Mouse (Mus musculus): ENCODE data around the gene Robo4.

Gene Robo4

GRCm38 (mm10) chr9:37402501-37402900 lies 804 bp downstream of the Robo4 start:
- in situ Hi-C loops (cut with MboI): no loop called here

- in situ Hi-C loops (cut with MboI): no loop called here
Observed at GRCm38 (mm10) chr9:37403011-37403410, 1.3 kb downstream of the Robo4 start.

GRCm38 (mm10) chr9:37406372-37406771 lies 4.7 kb downstream of the Robo4 start:
- in situ Hi-C loops (cut with MboI): no loop called here

GRCm38 (mm10) chr9:37407850-37408502 lies 6.3 kb downstream of the Robo4 start:
- in situ Hi-C loops (cut with MboI): no loop called here

DNA sequence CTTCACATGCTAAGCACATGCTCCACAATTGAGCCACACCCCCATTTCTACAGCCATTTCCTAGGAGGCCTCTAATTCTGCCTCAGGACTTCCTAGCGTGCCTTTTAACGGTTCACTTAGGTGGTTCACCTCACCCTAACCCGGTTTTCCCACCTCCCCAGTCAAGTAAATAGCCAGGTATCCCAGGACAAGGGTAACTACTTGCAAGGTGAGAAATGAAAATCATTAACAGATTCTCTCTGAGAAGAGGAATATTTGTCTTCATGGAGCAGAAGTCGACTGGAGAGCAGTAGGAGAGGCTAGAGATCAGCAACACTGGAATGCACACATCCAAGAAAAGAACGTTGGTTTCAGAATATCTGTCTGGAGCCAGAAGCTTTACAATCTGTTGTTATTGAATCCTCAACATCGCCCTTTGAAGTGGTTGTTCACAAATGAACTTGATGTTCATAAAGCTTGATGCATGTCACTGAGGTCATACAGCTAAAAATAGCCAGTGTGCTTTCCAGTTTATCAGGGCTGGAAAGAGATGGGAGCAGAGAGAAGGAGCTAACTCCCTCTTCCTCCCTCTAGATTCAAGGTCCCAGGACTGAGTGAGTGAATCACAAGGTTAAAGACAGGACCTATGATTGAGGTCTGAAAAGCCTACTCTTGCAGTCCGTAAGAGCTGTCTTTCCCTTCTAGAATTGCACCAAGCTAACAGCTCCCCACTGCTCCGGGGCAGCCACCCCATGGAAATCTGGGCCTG lies 8.2 kb downstream of the Robo4 start:
- in situ Hi-C loops (cut with MboI): no loop called here

DNA sequence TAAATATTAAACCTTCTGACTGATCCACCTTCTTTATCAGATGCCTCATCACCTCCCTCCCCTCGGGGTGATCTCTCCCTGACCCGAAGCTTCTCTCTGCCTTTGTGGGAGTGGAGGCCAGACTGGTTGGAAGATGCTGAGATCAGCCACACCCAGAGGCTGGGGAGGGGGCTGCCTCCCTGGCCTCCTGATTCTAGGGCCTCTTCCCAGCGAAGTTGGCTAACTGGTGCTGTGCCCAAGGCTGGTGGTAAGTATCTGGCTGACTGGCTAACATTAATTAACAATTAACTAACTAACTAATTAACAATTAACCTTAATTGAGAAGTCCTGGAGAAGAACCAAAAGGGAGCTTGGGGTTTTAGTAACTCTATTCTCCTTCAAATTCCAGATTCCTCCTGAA lies 11.3 kb downstream of the Robo4 start:
- in situ Hi-C loops (cut with MboI): no loop called here

- in situ Hi-C loops (cut with MboI): no loop called here
Observed at GRCm38 (mm10) chr9:37414666-37415065, 13.0 kb downstream of the Robo4 start.

DNA sequence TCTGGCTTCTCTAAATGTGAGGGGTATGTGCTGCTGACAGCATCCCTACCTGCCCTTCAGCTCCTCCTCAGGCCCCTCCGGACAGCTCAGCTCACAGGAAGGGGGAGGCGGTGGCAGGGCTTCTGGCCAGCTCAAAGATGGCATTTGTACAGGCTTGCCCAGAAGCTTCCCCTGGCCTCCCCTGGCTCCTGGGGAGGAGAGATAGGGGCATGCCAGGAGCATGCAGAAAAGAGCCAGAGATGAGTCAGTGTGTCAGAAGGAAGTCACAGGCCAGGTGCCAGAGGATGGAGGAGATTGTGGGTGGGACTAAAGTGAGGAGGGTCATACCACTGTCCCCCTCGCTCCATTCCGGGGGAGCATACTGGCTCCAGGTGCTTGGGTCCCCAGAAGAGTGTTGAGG lies 17.1 kb downstream of the Robo4 start:
- in situ Hi-C loops (cut with MboI): no loop called here

GRCm38 (mm10) chr9:37420676-37421075 lies 19.0 kb downstream of the Robo4 start:
- in situ Hi-C loops (cut with MboI): no loop called here

- in situ Hi-C loops (cut with MboI): no loop called here
Observed at GRCm38 (mm10) chr9:37421239-37421638, 19.5 kb downstream of the Robo4 start.

DNA sequence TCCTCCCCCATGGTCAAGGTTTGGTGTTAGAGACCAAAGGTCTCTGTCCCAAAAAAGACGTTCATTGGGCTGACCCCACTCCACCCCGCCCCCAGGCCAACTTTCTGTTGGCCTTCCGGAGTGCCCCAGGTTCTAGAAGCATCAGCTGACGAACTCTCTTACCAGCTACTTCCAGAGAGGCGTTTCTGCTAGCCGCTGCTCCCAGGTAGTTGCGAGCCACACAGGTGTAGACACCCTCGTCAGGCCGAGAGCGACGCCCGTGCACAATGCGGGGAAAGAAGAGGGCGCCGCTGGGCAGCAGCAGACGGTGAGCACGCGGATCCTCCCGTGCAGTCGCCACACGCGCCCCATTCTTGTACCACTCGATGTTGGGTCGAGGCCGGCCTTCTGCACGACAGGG lies 27.6 kb downstream of the Robo4 start:
- in situ Hi-C loops (cut with MboI): no loop called here

DNA sequence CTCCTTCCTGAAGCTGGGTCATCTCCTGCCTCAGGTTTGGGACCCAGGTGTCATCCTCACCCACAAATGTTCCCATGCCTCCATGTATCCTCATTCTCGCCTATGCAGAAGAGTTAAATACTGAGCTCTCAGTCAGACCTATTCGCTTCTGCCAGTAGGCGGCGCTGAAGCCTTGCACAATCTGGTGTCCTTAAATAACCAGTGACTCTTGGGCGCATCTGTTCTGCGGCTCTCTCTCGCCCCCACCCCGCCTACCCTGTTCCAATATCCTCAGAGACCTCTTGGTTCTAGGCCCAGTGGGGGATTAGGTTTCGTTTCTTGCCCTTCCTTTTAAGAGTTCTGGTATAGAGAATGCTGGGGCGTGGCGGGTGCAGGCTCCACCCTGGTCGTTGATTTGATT lies 28.9 kb downstream of the Robo4 start:
- in situ Hi-C loops (cut with MboI): no loop called here

DNA sequence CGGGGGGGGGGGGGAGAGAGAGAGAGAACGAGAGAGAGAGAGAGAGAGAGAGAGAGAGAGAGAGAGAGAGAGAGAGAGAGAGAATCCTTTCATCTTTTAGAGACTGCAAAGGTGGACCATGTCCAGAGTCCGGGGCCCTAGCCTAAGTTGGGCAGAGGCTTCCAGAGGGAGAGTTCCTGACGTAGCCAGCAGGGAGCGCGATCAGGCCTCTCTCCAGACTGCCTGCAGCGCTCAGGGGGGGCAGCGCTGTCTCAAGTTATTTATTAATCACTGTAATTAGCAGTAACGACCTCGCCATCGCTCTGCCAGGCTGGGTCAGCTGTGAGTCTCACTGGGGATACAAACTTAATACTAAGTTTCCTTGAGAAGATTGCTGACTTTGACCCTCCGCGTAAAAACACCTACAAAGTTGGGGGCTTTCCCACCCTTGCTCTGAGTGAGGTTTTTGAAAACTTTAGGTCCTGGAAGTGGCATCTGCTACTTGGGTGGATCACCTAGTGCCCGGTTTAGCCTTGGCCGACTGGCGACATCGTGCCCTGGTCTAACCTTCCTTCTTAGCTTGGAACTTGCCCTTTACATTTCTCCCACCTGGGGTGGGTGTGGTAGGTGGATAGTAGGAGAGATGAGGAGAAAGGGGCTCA lies 30.4 kb downstream of the Robo4 start:
- in situ Hi-C loops (cut with MboI): no loop called here

DNA sequence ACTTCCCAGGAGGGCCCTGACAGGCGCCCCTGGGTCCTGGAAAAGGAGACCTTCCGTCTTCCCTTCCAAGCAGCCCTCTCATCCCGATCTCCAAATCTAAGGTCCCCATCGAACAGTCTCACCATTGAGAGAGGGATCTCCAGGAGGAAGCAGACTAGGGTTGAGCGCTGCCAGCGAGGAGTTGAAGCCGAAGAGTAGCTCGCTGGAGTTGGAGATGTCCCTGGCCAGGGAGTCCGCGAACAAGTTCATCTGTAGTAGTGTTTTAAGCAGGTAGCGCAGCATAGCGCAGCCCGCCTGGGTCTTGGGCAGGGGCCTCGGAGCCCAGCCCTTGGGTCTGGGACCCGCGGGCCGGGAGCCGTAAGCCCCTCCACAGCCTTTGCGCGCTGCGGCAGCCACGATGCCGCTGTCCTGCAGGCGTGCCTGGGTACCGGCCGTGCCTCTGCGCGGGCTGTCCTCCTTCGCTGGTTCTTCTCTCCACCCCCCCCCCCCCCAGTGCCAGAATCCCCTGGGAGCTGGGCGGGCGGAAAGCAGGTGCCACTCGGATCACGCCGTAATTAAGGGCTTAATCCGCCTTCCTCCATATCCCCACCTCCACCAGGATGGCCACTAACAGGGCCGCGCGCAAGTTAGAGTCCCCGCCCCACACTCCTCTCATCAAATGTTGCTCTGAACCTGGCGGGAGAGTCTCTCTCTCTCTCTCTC lies 31.2 kb downstream of the Robo4 start, which contains the start of gene Robo3:
Gene Robo3, minus strand, starts transcription at position 527 of the 702 bp plus-strand sequence.
- in situ Hi-C loops (cut with MboI): no loop called here

DNA sequence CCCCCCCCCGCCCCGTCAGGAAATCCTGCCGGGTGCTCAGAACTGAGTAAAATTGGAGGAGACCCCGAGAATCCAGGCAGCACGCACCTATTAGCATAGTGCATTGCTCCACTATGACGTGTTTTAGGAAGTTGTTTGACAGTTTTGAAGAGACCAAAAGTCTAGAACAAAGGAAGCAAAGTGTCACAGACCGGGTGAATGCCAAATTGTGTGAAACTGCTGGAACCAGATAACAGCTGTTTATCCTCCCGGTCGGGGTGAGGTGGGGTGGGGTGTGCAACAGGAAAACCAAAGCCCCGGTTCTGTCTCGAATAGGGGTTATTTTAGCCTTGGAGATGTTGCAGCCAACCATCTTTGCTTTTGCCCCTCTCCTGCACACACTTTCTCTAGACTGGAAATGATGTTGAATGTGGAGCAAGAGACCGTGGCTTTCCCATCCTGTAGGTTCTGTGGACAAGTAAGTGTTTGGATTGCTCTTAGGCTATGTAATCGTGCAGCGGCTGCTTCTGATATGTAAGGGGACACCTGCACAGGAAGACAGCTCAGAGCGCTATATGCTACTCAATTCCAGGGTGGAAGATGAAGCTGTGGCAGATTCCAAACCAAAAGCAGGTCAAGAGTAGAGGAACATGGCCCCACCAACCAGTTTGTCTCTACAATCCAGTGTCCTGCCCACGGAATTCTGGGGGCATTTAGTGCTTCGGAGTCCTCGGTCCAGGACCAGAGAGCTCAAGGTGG lies 32.3 kb downstream of the Robo4 start:
- in situ Hi-C loops (cut with MboI): no loop called here

DNA sequence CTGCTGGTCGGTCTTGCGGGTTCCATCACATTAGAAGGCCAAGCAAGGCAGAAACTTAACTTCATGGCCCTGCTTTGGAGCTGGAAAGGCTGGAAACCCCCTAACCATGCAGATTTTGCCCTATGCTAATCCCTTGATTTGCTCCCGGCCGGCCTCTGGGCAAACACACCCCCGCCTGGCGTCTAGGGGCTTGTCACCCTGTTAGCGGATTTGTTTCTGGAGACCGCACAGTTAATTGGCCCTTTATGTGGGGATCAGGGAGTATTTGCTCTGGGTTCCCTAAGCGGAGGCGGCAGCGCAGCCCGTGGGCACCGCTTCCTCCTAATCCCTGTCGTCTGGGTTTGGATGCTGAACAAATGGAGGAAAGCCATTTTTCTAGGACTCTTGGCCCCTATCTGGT lies 33.2 kb downstream of the Robo4 start:
- in situ Hi-C loops (cut with MboI): no loop called here

GRCm38 (mm10) chr9:37435616-37436015 lies 33.9 kb downstream of the Robo4 start:
- in situ Hi-C loops (cut with MboI): no loop called here

DNA sequence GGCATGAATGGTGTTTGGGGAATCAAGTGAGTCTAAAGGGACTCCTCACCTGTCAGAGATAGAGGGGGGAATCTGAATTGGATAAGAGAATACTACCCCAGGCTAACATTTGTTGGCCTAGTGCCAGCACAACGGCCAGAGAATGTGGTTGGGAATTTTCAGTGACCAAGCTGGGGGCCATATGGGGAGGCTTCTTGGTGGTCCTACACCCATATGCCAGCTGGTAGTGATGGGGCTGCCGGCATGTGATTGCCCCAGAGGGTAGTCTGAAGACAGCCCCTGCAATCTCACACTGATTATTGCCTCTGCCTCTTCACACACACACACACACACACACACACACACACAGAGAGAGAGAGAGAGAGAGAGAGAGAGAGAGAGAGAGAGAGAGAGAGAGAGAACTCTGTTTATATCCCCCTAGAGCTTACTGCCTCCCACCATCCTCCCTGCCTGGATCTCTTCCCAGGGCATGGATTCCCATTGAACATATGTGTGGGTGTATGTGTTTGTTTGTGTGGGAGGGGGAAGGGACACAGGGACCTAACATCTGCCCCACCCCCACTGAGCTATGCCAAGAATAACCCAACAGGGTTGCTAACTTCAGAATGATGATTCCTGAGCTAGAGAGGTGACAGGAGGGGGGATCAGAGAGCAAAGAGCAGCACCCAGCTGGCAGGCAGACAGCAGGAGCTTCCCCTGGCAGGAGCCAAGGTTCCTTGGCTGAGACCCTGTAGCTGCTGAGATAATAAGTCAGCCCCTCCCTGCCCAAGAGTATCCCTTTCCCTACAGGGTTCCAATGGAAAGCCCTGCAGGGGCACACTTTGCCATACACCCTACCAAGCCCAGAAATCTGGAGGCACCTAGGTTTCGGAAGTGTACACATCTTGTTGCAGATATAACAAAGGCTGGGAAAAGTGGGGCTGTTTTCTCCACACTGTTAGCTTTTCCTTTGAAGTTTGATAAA lies 36.4 kb downstream of the Robo4 start:
- in situ Hi-C loops (cut with MboI): no loop called here

GRCm38 (mm10) chr9:37452401-37452800 lies 50.7 kb downstream of the Robo4 start:
- in situ Hi-C loops (cut with MboI): no loop called here

- in situ Hi-C loops (cut with MboI): no loop called here
Observed at GRCm38 (mm10) chr9:37453328-37453727, 51.6 kb downstream of the Robo4 start.

All from mature B cell (primary cell).